ENCODE assay signal across 25 mouse cellular contexts in genomic region chr15:101323511-101323910, GRCm38 (mm10). TPM values are rescaled to one million over a fixed set of nuclear protein-coding genes. Genes with fewer than 3 reads are reported as not detected.
DNase-seq lines count a peak whose midpoint lies in the region; ATAC-seq and TF ChIP-seq lines count a peak whose summit lies in the region.
"Had no signal": no experiment of that assay in that cellular context is flagged by ENCODE, and none has a peak within 500 bp of the region (broad histone marks: within the 10 kb centered on the region; RNA-seq: fewer than 3 reads in every experiment).

No protein-coding gene starts in this region.

- H3K27me3 ChIP-seq in liver, postnatal 0 days (ENCODE audit: insufficient read depth, low read length): 0 out of 2 replicates have a peak, but pooled peaks cover 2% of the 10 kb centered on the region
- H3K27me3 ChIP-seq in liver, embryonic 11.5 days (replicated peaks; ENCODE audit: control insufficient read depth, insufficient read depth, low read length): 0 out of 2 replicates have a peak, but pooled peaks cover 3% of the 10 kb centered on the region
- H3K27me3 ChIP-seq in MEL (ENCODE audit: control insufficient read depth in 1 of 2, insufficient read depth in 2 of 2, low read length in 2 of 2): no peaks in the 10 kb centered on the region
- H3K27me3 ChIP-seq: liver, embryonic 13.5 days; neural tube, embryonic 15.5 days had no signal

- H3K9me3 ChIP-seq in liver, postnatal 0 days (ENCODE audit: low read length): no peaks in the 10 kb centered on the region
- H3K9me3 ChIP-seq in liver, embryonic 11.5 days (ENCODE audit: control insufficient read depth, low read length): no peaks in the 10 kb centered on the region
- H3K9me3 ChIP-seq in MEL (replicated peaks; ENCODE audit: insufficient read depth, low read length): no peaks in the 10 kb centered on the region
- H3K9me3 ChIP-seq: hindbrain, embryonic 10.5 days; neural tube, embryonic 15.5 days had no signal

- intact Hi-C loops in gastrocnemius, adult 2 months (cut with DNase I): loop anchor here (5.0 kb wide), 1 partner anchor 749 kb away; the partner anchor contains the start of gene Eif4b

- no peak overlapping the region for H3K27ac ChIP-seq in gastrocnemius, adult 2 months
- no peak overlapping the region for H3K27ac ChIP-seq in liver, postnatal 0 days (ENCODE audit: low read depth)
- no peak overlapping the region for H3K27ac ChIP-seq in liver, embryonic 11.5 days (ENCODE audit: low read depth, low read length)
- H3K27ac ChIP-seq in MEL (ENCODE audit: control insufficient read depth, low read depth, low read length): no peak overlapping the region
- H3K27ac ChIP-seq: forebrain, embryonic 10.5 days; hindbrain, embryonic 10.5 days; hindbrain, postnatal 0 days; liver, embryonic 13.5 days; neural tube, embryonic 15.5 days had no signal

- peak; percentile 22; the same call in 1 of the 2 replicates for TF ChIP-seq CTCF in gastrocnemius, adult 2 months (IDR thresholded peaks at IDR 0.05)
- 0 out of 2 replicates have a peak, but pooled peaks have one; percentile 11 for TF ChIP-seq CTCF in liver, postnatal 0 days (IDR thresholded peaks at IDR 0.05; ENCODE audit: low read depth)
- peak; percentile 43 to 57 (median 54) for TF ChIP-seq CTCF in MEL (IDR thresholded peaks at IDR 0.05 in 2 of 3, conservative IDR thresholded peaks at IDR 0.05 in 1 of 3; ENCODE audit: control insufficient read depth in 1 of 3, insufficient read depth in 1 of 3, low read depth in 2 of 3, low read length in 3 of 3, poor library complexity in 1 of 3, severe bottlenecking in 1 of 3)

- no peak overlapping the region for H3K4me3 ChIP-seq in gastrocnemius, adult 2 months
- no peak overlapping the region for H3K4me3 ChIP-seq in liver, postnatal 0 days (ENCODE audit: low read depth, low read length)
- H3K4me3 ChIP-seq in liver, embryonic 11.5 days (ENCODE audit: low read depth, low read length): no peak overlapping the region
- no peak overlapping the region for H3K4me3 ChIP-seq in MEL (ENCODE audit: control insufficient read depth in 1 of 2, insufficient read depth in 1 of 2, low read depth in 2 of 2, low read length in 2 of 2)
- H3K4me3 ChIP-seq: forebrain, embryonic 10.5 days; hindbrain, embryonic 10.5 days; liver, embryonic 13.5 days; myocyte; neural tube, embryonic 15.5 days had no signal

- TF ChIP-seq POLR2A in MEL (IDR thresholded peaks at IDR 0.05; ENCODE audit: control insufficient read depth in 1 of 2, insufficient read depth in 1 of 2, low read depth in 1 of 2, low read length in 2 of 2, poor library complexity in 1 of 2): no peak

- no peak overlapping the region for H3K4me2 ChIP-seq in liver, postnatal 0 days (ENCODE audit: low read depth, low read length)
- H3K4me2 ChIP-seq in liver, embryonic 11.5 days: no peak overlapping the region
- H3K4me2 ChIP-seq: liver, embryonic 13.5 days; neural tube, embryonic 15.5 days had no signal

- ATAC-seq in liver, postnatal 0 days: no peak
- no peak for ATAC-seq in liver, embryonic 11.5 days (replicated peaks; ENCODE audit: low FRiP score)
- ATAC-seq: forebrain, postnatal 0 days; hindbrain, postnatal 0 days had no signal

- peak; percentile 16 for DNase-seq in gastrocnemius, adult 2 months
- no peak for DNase-seq in gastrocnemius, postnatal 10 days
- no peak for DNase-seq in liver, postnatal 0 days
- DNase-seq in liver, embryonic 11.5 days (ENCODE audit: low spot score): no peak
- peak; percentile 52 for DNase-seq in MEL (ENCODE audit: low read depth, low spot score)
- peak; percentile 39 for DNase-seq in induced T-regulatory cell, adult 2 months (ENCODE audit: low read depth)
- no peak for DNase-seq in spleen, postnatal 10 days (ENCODE audit: low spot score in 2 of 2)
- no peak for DNase-seq in layer of hippocampus, adult 18-20 months (ENCODE audit: low spot score in 2 of 2)
- DNase-seq: adrenal gland, postnatal 10 days; cerebellum, adult 18-20 months; forebrain, postnatal 0 days; gastrocnemius, postnatal 14 days; kidney, adult 2 months; kidney, postnatal 25 days; liver, embryonic 13.5 days; midbrain, embryonic 14.5 days; thymus, postnatal 36 days had no signal

- H3K36me3 ChIP-seq in liver, postnatal 0 days (replicated peaks; ENCODE audit: insufficient read depth, low read length): no peaks in the 10 kb centered on the region
- no peaks in the 10 kb centered on the region for H3K36me3 ChIP-seq in liver, embryonic 11.5 days (ENCODE audit: control insufficient read depth, insufficient read depth, low read length)
- H3K36me3 ChIP-seq in MEL (ENCODE audit: control insufficient read depth in 1 of 2, insufficient read depth in 2 of 2, low read length in 2 of 2): peaks cover 0 to 26% of the 10 kb centered on the region in 2 experiments; a peak in 2 of 4 replicates
- H3K36me3 ChIP-seq: forebrain, embryonic 10.5 days; hindbrain, embryonic 10.5 days; liver, embryonic 13.5 days; neural tube, embryonic 15.5 days had no signal

- WGBS in liver, postnatal 0 days (ENCODE audit: insufficient replicate concordance): 88% methylated on average over 5 of the region's 5 CpGs
- 91% methylated on average over 5 of the region's 5 CpGs for WGBS in liver, embryonic 11.5 days

- no peak for TF ChIP-seq EP300 in liver, postnatal 0 days (IDR thresholded peaks at IDR 0.05; ENCODE audit: low read depth)
- TF ChIP-seq EP300 in MEL (IDR thresholded peaks at IDR 0.05; ENCODE audit: low read depth in 1 of 2, low read length in 2 of 2): no peak

- peaks cover 16% of the 10 kb centered on the region for H3K4me1 ChIP-seq in liver, postnatal 0 days (ENCODE audit: insufficient read depth)
- H3K4me1 ChIP-seq in liver, embryonic 11.5 days (replicated peaks; ENCODE audit: control insufficient read depth, insufficient read depth, low read length): peaks cover 18% of the 10 kb centered on the region
- peaks cover 19 to 34% of the 10 kb centered on the region in 2 experiments for H3K4me1 ChIP-seq in MEL (ENCODE audit: control insufficient read depth in 1 of 2, insufficient read depth in 2 of 2, low read length in 2 of 2)
- H3K4me1 ChIP-seq: neural tube, embryonic 15.5 days had no signal

- H3K79me2 ChIP-seq in MEL (ENCODE audit: control insufficient read depth, insufficient read depth, low read length, poor library complexity): no peaks in the 10 kb centered on the region

- peak; percentile 19 for TF ChIP-seq RAD21 in MEL (IDR thresholded peaks at IDR 0.05; ENCODE audit: low read depth, low read length)

- no peak overlapping the region for H3K9ac ChIP-seq in liver, postnatal 0 days (replicated peaks)
- no peak overlapping the region for H3K9ac ChIP-seq in liver, embryonic 11.5 days (ENCODE audit: low read depth, low read length)
- no peak overlapping the region for H3K9ac ChIP-seq in MEL (ENCODE audit: control insufficient read depth, low read depth, low read length, poor library complexity, severe bottlenecking)
- H3K9ac ChIP-seq: forebrain, postnatal 0 days; liver, embryonic 13.5 days; neural tube, embryonic 15.5 days had no signal

TF ChIP-seq in MEL, 35 proteins besides CTCF, POLR2A, EP300 and RAD21:
- TF ChIP-seq ZMIZ1 (IDR thresholded peaks at IDR 0.05; ENCODE audit: low read depth, low read length) (no peak), SMC3 (IDR thresholded peaks at IDR 0.05; ENCODE audit: low read depth, low read length) (peak; percentile 34)

RNA-seq across cellular contexts. Expression of gene 6030408B16Rik, which starts 30.5 kb away (rescaled TPM):
- total RNA-seq in gastrocnemius, adult 2 months (2021): under 1 TPM; 0.20 to 0.36 TPM
- under 1 TPM; 0.54 to 0.77 TPM for total RNA-seq in gastrocnemius, postnatal 10 days (2021)
- 0.36 and 0.45 TPM in 2 replicates for polyA plus RNA-seq in liver, postnatal 0 days (2015; fragmentation: Nextera tagmentation; extraction: Ambion mirVana)
- polyA plus RNA-seq in liver, embryonic 11.5 days (2014; fragmentation: Nextera tagmentation; extraction: Ambion mirVana): 0.58 and 0.94 TPM in 2 replicates
- 0.07 and 0.12 TPM in 2 replicates for total RNA-seq in MEL (2012; rRNA removed)
- under 1 TPM in 1 of 2 experiments, not detected in 1; 0.18 TPM for polyA plus RNA-seq in MEL (2012; ENCODE audit: insufficient read depth in 1 of 2, insufficient read length in 2 of 2, low read depth in 1 of 2, low replicate concordance in 2 of 2, missing spikeins in 1 of 2)
- total RNA-seq in layer of hippocampus, adult 18-20 months (2021): under 1 TPM; 0.27 to 0.66 TPM
- total RNA-seq: hindbrain, postnatal 0 days; layer of hippocampus, postnatal 10 days; megakaryocyte, adult 5-6 weeks had no signal

RNA-seq across cellular contexts. Expression of gene Atg101, which starts 39.4 kb away (rescaled TPM):
- total RNA-seq in gastrocnemius, adult 2 months (2021): 10 to 100 TPM; 23.7 to 32.4 TPM
- total RNA-seq in gastrocnemius, postnatal 10 days (2021): 10 to 100 TPM; 24.4 to 27.2 TPM
- polyA plus RNA-seq in liver, postnatal 0 days (2015; fragmentation: Nextera tagmentation; extraction: Ambion mirVana): 33.8 and 34.4 TPM in 2 replicates
- 52.6 and 54.9 TPM in 2 replicates for polyA plus RNA-seq in liver, embryonic 11.5 days (2014; fragmentation: Nextera tagmentation; extraction: Ambion mirVana)
- total RNA-seq in MEL (2012; rRNA removed): 75.5 and 90.3 TPM in 2 replicates
- polyA plus RNA-seq in MEL (2012; ENCODE audit: insufficient read depth in 1 of 2, insufficient read length in 2 of 2, low read depth in 1 of 2, low replicate concordance in 2 of 2, missing spikeins in 1 of 2): 10 to 100 TPM in 1 of 2 experiments, not detected in 1; 75.2 TPM
- 10 to 100 TPM; 53.2 to 57.5 TPM for total RNA-seq in layer of hippocampus, adult 18-20 months (2021)

RNA-seq across cellular contexts. Expression of gene Krt80, which starts 46.5 kb away (rescaled TPM):
- total RNA-seq in gastrocnemius, adult 2 months (2021): 1 to 10 TPM; 1.6 to 2.5 TPM
- total RNA-seq in gastrocnemius, postnatal 10 days (2021): 1 to 10 TPM in 1 of 2 experiments, under 1 TPM in 1; 0.66 to 1.4 TPM
- polyA plus RNA-seq in liver, postnatal 0 days (2015; fragmentation: Nextera tagmentation; extraction: Ambion mirVana): 0.31 and 0.38 TPM in 2 replicates
- 0.23 TPM in 1 of 2 replicates, not detected in the other for polyA plus RNA-seq in liver, embryonic 11.5 days (2014; fragmentation: Nextera tagmentation; extraction: Ambion mirVana)
- total RNA-seq in MEL (2012; rRNA removed): not detected in 2 replicates
- polyA plus RNA-seq in MEL (2012; ENCODE audit: insufficient read depth in 1 of 2, insufficient read length in 2 of 2, low read depth in 1 of 2, low replicate concordance in 2 of 2, missing spikeins in 1 of 2): not detected
- under 1 TPM; 0.25 to 0.40 TPM for total RNA-seq in layer of hippocampus, adult 18-20 months (2021)
- polyA plus RNA-seq: limb, embryonic 11.5 days; midbrain, embryonic 14.5 days had no signal

Comparison
In these comparisons a context has a peak if more than half of its experiments do, and no peak if none do; other contexts are left out.
1. DNase-seq: peak in gastrocnemius, adult 2 months (single experiment), MEL (single experiment) and induced T-regulatory cell, adult 2 months (single experiment); none in gastrocnemius, postnatal 10 days (single experiment), liver, postnatal 0 days (single experiment), liver, embryonic 11.5 days (single experiment), spleen, postnatal 10 days (0 of 2) and layer of hippocampus, adult 18-20 months (0 of 2).
2. Peak in every context shown above with its lines, with median percentiles within 50 percentile points of each other: CTCF ChIP-seq.